Mouse (Mus musculus) megakaryocyte, embryonic 14.5 days (primary cell): ENCODE measurements around the gene Rpp40.

Experiments used
- FLI1 ChIP-seq: IDR thresholded peaks from 2 replicates; pipeline ENCODE4 v1.6.1; 2012; ENCODE audit warnings: low read length, inconsistent platforms, mixed read lengths
- GATA1 ChIP-seq: IDR thresholded peaks from 3 replicates; pipeline ENCODE4 v1.6.1; 2012; ENCODE audit warnings: mixed read lengths, low read length, inconsistent platforms, borderline replicate concordance

GRCm38 (mm10) chr13:35845306-35845705, 60.9 kb downstream of the Rpp40 start:
- TF ChIP-seq GATA1 (no peak), FLI1 (no peak)
